Mouse (Mus musculus) brain, embryonic 14.5 days (tissue): Measurements from ENCODE around the gene Abtb2.

Experiments
- CTCF ChIP-seq: fragments of 200-500 bp; IDR thresholded peaks from 2 replicates; pipeline ENCODE4 v1.5.1; 2012; ENCODE audit warnings: inconsistent platforms, mild to moderate bottlenecking, moderate library complexity, borderline replicate concordance; ENCODE audit not compliant: insufficient read depth, insufficient read length; ENCODE audit errors: extremely low read depth
- POLR2A ChIP-seq: fragments of 200-500 bp; IDR thresholded peaks from 2 replicates; pipeline ENCODE4 v1.6.1; 2012; ENCODE audit warnings: mild to moderate bottlenecking, inconsistent platforms, borderline replicate concordance; ENCODE audit not compliant: poor library complexity, insufficient read depth, insufficient read length, severe bottlenecking; ENCODE audit errors: extremely low read depth

DNA sequence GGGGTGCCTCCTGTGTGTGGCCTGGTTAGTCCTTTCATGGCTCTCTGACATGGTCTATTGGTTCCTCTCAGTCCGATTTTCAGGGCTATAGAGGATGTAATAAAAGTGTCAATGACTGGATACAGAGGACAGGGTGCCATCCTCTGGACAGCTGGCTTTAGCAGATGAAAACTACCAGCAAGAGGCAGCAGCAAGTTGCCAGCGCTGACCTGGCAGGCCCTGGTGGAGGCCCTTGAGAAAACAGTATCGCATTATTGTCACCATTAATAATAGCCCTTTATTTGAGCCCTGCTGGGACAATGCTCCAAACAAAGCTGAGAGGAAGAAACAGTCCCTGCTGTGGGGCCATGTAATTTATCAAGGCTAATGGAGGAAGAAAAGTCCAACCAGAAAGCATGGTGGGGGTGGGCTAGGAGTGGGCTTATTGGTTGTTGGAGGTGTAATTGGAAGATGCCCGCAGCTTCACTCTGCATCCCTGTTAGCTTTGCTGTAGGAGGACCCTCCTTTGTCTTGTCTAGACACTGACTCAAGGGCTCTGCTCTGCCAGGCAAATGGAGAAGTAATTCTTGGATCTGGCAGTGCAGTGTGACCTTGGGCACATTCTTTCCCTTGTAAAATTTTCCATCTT lies 77.6 kb downstream of the Abtb2 start:
- TF ChIP-seq POLR2A, result no peak
- no peak for TF ChIP-seq CTCF
